Mouse (Mus musculus): ENCODE data around the gene Spindoc. TPM values are rescaled to one million over a fixed set of nuclear protein-coding genes. Genes with fewer than 3 reads are reported as not detected.

Gene Spindoc
- polyA plus RNA-seq (2014; fragmentation: Nextera tagmentation; extraction: Ambion mirVana): 23.7 and 24.3 TPM in 2 replicates

GRCm38 (mm10) chr19:7382903-7383865 lies at the start of gene Spindoc:
TSS of gene Spindoc (minus strand) at chr19:7382994.
- DNase-seq (ENCODE audit: low spot score) (peak; percentile 100), ATAC-seq (replicated peaks; ENCODE audit: low FRiP score, low TSS enrichment, low read depth) (peak; percentile 98)
- Histone ChIP-seq H3K9ac (ENCODE audit: low read length) (peak within 1 kb of the TSS; percentile 77), H3K9me3 (ENCODE audit: control insufficient read depth, low read length) (0 out of 2 replicates have a peak, but pooled peaks cover 8% of the 10 kb centered on the region), H3K36me3 (ENCODE audit: control insufficient read depth, insufficient read depth, low read length) (0 out of 2 replicates have a peak, but pooled peaks cover 6% of the 10 kb centered on the region), H3K27me3 (replicated peaks; ENCODE audit: control insufficient read depth, insufficient read depth, low read length) (no peaks in the 10 kb centered on the region), H3K4me1 (replicated peaks; ENCODE audit: control insufficient read depth, insufficient read depth, low read length) (peaks cover 24% of the 10 kb centered on the region), H3K27ac (ENCODE audit: low read depth) (peak within 1 kb of the TSS; percentile 89), H3K4me3 (ENCODE audit: low read depth, low read length) (peak within 1 kb of the TSS; percentile 85), H3K4me2 (ENCODE audit: low read length) (peak within 1 kb of the TSS; percentile 89)
- 1% methylated on average over 47 of the region's 52 CpGs for WGBS

GRCm38 (mm10) chr19:7425398-7425775 lies 42.6 kb upstream of the Spindoc start:
- Histone ChIP-seq H3K4me2 (ENCODE audit: low read length) (no peak overlapping the region), H3K36me3 (ENCODE audit: control insufficient read depth, insufficient read depth, low read length) (peaks cover 91% of the 10 kb centered on the region), H3K4me1 (replicated peaks; ENCODE audit: control insufficient read depth, insufficient read depth, low read length) (peaks cover 41% of the 10 kb centered on the region), H3K27me3 (replicated peaks; ENCODE audit: control insufficient read depth, insufficient read depth, low read length) (no peaks in the 10 kb centered on the region), H3K9me3 (ENCODE audit: control insufficient read depth, low read length) (no peaks in the 10 kb centered on the region), H3K27ac (ENCODE audit: low read depth) (no peak overlapping the region), H3K9ac (ENCODE audit: low read length) (no peak overlapping the region), H3K4me3 (ENCODE audit: low read depth, low read length) (no peak overlapping the region)
- WGBS: 52% methylated on average over 3 of the region's 3 CpGs
- no peak for DNase-seq (ENCODE audit: low spot score)
- no peak for ATAC-seq (replicated peaks; ENCODE audit: low FRiP score, low TSS enrichment, low read depth)

- Histone ChIP-seq H3K9me3 (ENCODE audit: control insufficient read depth, low read length) (no peaks in the 10 kb centered on the region), H3K27ac (ENCODE audit: low read depth) (peak overlapping the region; percentile 43; the same call in 1 of the 2 replicates), H3K9ac (ENCODE audit: low read length) (no peak overlapping the region), H3K36me3 (ENCODE audit: control insufficient read depth, insufficient read depth, low read length) (peaks cover 94% of the 10 kb centered on the region), H3K4me2 (ENCODE audit: low read length) (no peak overlapping the region), H3K27me3 (replicated peaks; ENCODE audit: control insufficient read depth, insufficient read depth, low read length) (no peaks in the 10 kb centered on the region), H3K4me1 (replicated peaks; ENCODE audit: control insufficient read depth, insufficient read depth, low read length) (peaks cover 47% of the 10 kb centered on the region), H3K4me3 (ENCODE audit: low read depth, low read length) (no peak overlapping the region)
- 64% methylated on average over 8 of the region's 8 CpGs for WGBS
- no peak for ATAC-seq (replicated peaks; ENCODE audit: low FRiP score, low TSS enrichment, low read depth)
- DNase-seq (ENCODE audit: low spot score): no peak
Measured at GRCm38 (mm10) chr19:7424590-7425397, 42.0 kb upstream of the Spindoc start.

GRCm38 (mm10) chr19:7424131-7424530 lies 41.3 kb upstream of the Spindoc start:
- no peak overlapping the region for H3K4me3 ChIP-seq (ENCODE audit: low read depth, low read length)
- H3K27me3 ChIP-seq (replicated peaks; ENCODE audit: control insufficient read depth, insufficient read depth, low read length): no peaks in the 10 kb centered on the region
- peaks cover 54% of the 10 kb centered on the region for H3K4me1 ChIP-seq (replicated peaks; ENCODE audit: control insufficient read depth, insufficient read depth, low read length)
- H3K4me2 ChIP-seq (ENCODE audit: low read length): no peak overlapping the region
- H3K9ac ChIP-seq (ENCODE audit: low read length): 0 out of 2 replicates have a peak overlapping the region, but pooled peaks have one; percentile 5
- no peaks in the 10 kb centered on the region for H3K9me3 ChIP-seq (ENCODE audit: control insufficient read depth, low read length)
- H3K27ac ChIP-seq (ENCODE audit: low read depth): peak overlapping the region; percentile 43; the same call in 1 of the 2 replicates
- no peak for ATAC-seq (replicated peaks; ENCODE audit: low FRiP score, low TSS enrichment, low read depth)
- 78% methylated on average over 7 of the region's 7 CpGs for WGBS
- no peak for DNase-seq (ENCODE audit: low spot score)
- H3K36me3 ChIP-seq (ENCODE audit: control insufficient read depth, insufficient read depth, low read length): peaks cover 88% of the 10 kb centered on the region

GRCm38 (mm10) chr19:7423656-7424030 lies 40.8 kb upstream of the Spindoc start:
- DNase-seq (ENCODE audit: low spot score): no peak
- peaks cover 59% of the 10 kb centered on the region for H3K4me1 ChIP-seq (replicated peaks; ENCODE audit: control insufficient read depth, insufficient read depth, low read length)
- H3K27ac ChIP-seq (ENCODE audit: low read depth): peak overlapping the region; percentile 27; the same call in 1 of the 2 replicates
- no peaks in the 10 kb centered on the region for H3K9me3 ChIP-seq (ENCODE audit: control insufficient read depth, low read length)
- H3K9ac ChIP-seq (ENCODE audit: low read length): 0 out of 2 replicates have a peak overlapping the region, but pooled peaks have one; percentile 5
- H3K4me2 ChIP-seq (ENCODE audit: low read length): peak overlapping the region; percentile 36; the same call in 1 of the 2 replicates
- H3K27me3 ChIP-seq (replicated peaks; ENCODE audit: control insufficient read depth, insufficient read depth, low read length): no peaks in the 10 kb centered on the region
- H3K36me3 ChIP-seq (ENCODE audit: control insufficient read depth, insufficient read depth, low read length): peaks cover 84% of the 10 kb centered on the region
- WGBS: 43% methylated on average over 16 of the region's 16 CpGs
- 0 out of 2 replicates have a peak overlapping the region, but pooled peaks have one; percentile 1 for H3K4me3 ChIP-seq (ENCODE audit: low read depth, low read length)
- ATAC-seq (replicated peaks; ENCODE audit: low FRiP score, low TSS enrichment, low read depth): peak; percentile 4; the same call in 1 of the 2 replicates

- H3K27me3 ChIP-seq (replicated peaks; ENCODE audit: control insufficient read depth, insufficient read depth, low read length): no peaks in the 10 kb centered on the region
- H3K4me1 ChIP-seq (replicated peaks; ENCODE audit: control insufficient read depth, insufficient read depth, low read length): peaks cover 60% of the 10 kb centered on the region
- peaks cover 79% of the 10 kb centered on the region for H3K36me3 ChIP-seq (ENCODE audit: control insufficient read depth, insufficient read depth, low read length)
- peak overlapping the region; percentile 36 for H3K4me2 ChIP-seq (ENCODE audit: low read length)
- peak; percentile 36 for ATAC-seq (replicated peaks; ENCODE audit: low FRiP score, low TSS enrichment, low read depth)
- H3K9ac ChIP-seq (ENCODE audit: low read length): 0 out of 2 replicates have a peak overlapping the region, but pooled peaks have one; percentile 5
- peak; percentile 85 for DNase-seq (ENCODE audit: low spot score)
- peak overlapping the region; percentile 27; the same call in 1 of the 2 replicates for H3K27ac ChIP-seq (ENCODE audit: low read depth)
- WGBS: 29% methylated on average over 50 of the region's 51 CpGs
- 0 out of 2 replicates have a peak overlapping the region, but pooled peaks have one; percentile 1 for H3K4me3 ChIP-seq (ENCODE audit: low read depth, low read length)
- no peaks in the 10 kb centered on the region for H3K9me3 ChIP-seq (ENCODE audit: control insufficient read depth, low read length)
Measured at GRCm38 (mm10) chr19:7423028-7423655, 40.3 kb upstream of the Spindoc start.

GRCm38 (mm10) chr19:7422656-7423027 lies 39.8 kb upstream of the Spindoc start:
- Histone ChIP-seq H3K4me3 (ENCODE audit: low read depth, low read length) (peak overlapping the region; percentile 13; the same call in 1 of the 2 replicates), H3K4me2 (ENCODE audit: low read length) (peak overlapping the region; percentile 36), H3K27ac (ENCODE audit: low read depth) (peak overlapping the region; percentile 33), H3K27me3 (replicated peaks; ENCODE audit: control insufficient read depth, insufficient read depth, low read length) (no peaks in the 10 kb centered on the region), H3K36me3 (ENCODE audit: control insufficient read depth, insufficient read depth, low read length) (peaks cover 74% of the 10 kb centered on the region), H3K9me3 (ENCODE audit: control insufficient read depth, low read length) (no peaks in the 10 kb centered on the region), H3K4me1 (replicated peaks; ENCODE audit: control insufficient read depth, insufficient read depth, low read length) (peaks cover 60% of the 10 kb centered on the region), H3K9ac (ENCODE audit: low read length) (peak overlapping the region; percentile 3; the same call in 1 of the 2 replicates)
- ATAC-seq (replicated peaks; ENCODE audit: low FRiP score, low TSS enrichment, low read depth) (no peak), DNase-seq (ENCODE audit: low spot score) (peak; percentile 74)
- WGBS: 29% methylated on average over 35 of the region's 35 CpGs

Measured in intestine, embryonic 14.5 days (tissue).